Mouse (Mus musculus) CH12.LX (cell line): Measurements from ENCODE around the gene Camta1.

ENCODE experiments used
- CHD2 ChIP-seq: IDR thresholded peaks from 2 replicates; pipeline ENCODE4 v1.6.1; 2011; ENCODE audit warnings: low read length, improper control_type of control experiment
- EP300 ChIP-seq: IDR thresholded peaks from 2 replicates; pipeline ENCODE4 v1.6.1; 2011; ENCODE audit warnings: low read length, improper control_type of control experiment
- MXI1 ChIP-seq: IDR thresholded peaks from 2 replicates; pipeline ENCODE4 v1.6.1; 2011; ENCODE audit warnings: mild to moderate bottlenecking, low read depth, low read length, improper control_type of control experiment
- NRF1 ChIP-seq: IDR thresholded peaks from 2 replicates; pipeline ENCODE4 v1.6.1; 2014; ENCODE audit warnings: low read depth, mild to moderate bottlenecking, inconsistent platforms, low read length, improper control_type of control experiment, moderate library complexity
- POLR2A ChIP-seq: IDR thresholded peaks from 2 replicates; pipeline ENCODE4 v1.6.1; 2011; ENCODE audit warnings: low read depth, mild to moderate bottlenecking, improper control_type of control experiment, low read length
- SMC3 ChIP-seq: IDR thresholded peaks from 2 replicates; pipeline ENCODE4 v1.6.1; 2011; ENCODE audit warnings: low read depth, low read length, improper control_type of control experiment
- USF1 ChIP-seq: IDR thresholded peaks from 2 replicates; pipeline ENCODE4 v1.6.1; 2014; ENCODE audit warnings: low read depth, mild to moderate bottlenecking, inconsistent platforms, low read length, improper control_type of control experiment

DNA sequence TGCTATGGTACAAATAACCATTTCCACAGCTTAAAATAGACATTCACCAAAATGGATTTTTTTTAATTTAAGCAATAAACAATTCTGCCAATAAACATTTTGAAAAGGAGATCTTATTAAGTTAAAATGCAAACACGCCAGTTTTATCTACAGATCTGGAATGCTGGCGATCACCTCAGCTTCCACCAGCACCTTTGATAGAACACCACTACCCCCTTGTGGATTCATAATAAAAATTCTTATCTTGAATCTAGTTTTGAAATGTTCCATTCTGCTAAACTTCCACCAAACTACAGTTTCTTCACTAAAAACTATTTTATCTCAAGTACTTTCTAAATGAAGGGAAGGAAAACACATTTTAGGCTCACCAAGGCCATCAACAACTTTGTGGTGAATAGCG lies 7.7 kb downstream of the Camta1 start:
- TF ChIP-seq NRF1 (no peak), MXI1 (no peak), SMC3 (no peak), USF1 (no peak), EP300 (no peak), CHD2 (no peak), POLR2A (no peak)
